Mouse (Mus musculus) activated CD4-positive, CD25-positive, alpha-beta regulatory T cell, adult 9 weeks (primary cell): ENCODE measurements around the gene Ttc8. TPM values are rescaled to one million over a fixed set of nuclear protein-coding genes. Genes with fewer than 3 reads are reported as not detected.

Experiments used
- polyA plus RNA-seq: library from polyadenylated mRNA; unstranded; fragments of 100-300 nt; shearing (Covaris generic); gene quantifications from one replicate; pipeline ENCODE4 v1.2.1, GENCODE M21; 2017

Ttc8 gene
- polyA plus RNA-seq = 3.4 TPM

GRCm38 (mm10) chr12:98920194-98920991 is at the start of gene Ttc8:
Gene Ttc8 (plus strand): TSS chr12:98920574.

GRCm38 (mm10) chr12:98900881-98901801 is 19.2 kb upstream of the Ttc8 start, which contains the start of gene Eml5:
Gene Eml5 (minus strand): TSS chr12:98901484.

Other genes starting within 250 kb of the Ttc8 start
- 5.3 TPM for gene Ptpn21, start 183.2 kb upstream of the Ttc8 start, polyA plus RNA-seq
- 24.4 TPM for gene Zc3h14, start 173.6 kb upstream of the Ttc8 start, polyA plus RNA-seq
- 4.6 TPM for gene Eml5, start 19.1 kb upstream of the Ttc8 start, polyA plus RNA-seq